Mouse (Mus musculus): Measurements from ENCODE around the gene Svs2.

- TF ChIP-seq EP300 (IDR thresholded peaks at IDR 0.05; ENCODE audit: low read depth) (no peak), CTCF (IDR thresholded peaks at IDR 0.05; ENCODE audit: low read depth) (no peak)
Observed at GRCm38 (mm10) chr2:164228361-164229070, 9.8 kb downstream of the Svs2 start.

Data from liver, postnatal 0 days (tissue).